8 mouse cellular contexts compared by ENCODE assay signal in genomic region chr5:148399660-148400443, GRCm38 (mm10). TPM values are rescaled to one million over a fixed set of nuclear protein-coding genes. Genes with fewer than 3 reads are reported as not detected.
DNase-seq lines count a peak whose midpoint lies in the region; ATAC-seq and TF ChIP-seq lines count a peak whose summit lies in the region.

Gene Slc7a1 (minus strand): TSS chr5:148399904.

- peak; percentile 96 for DNase-seq in B cell, adult 2 months
- DNase-seq in brain, adult 2 months (ENCODE audit: low read depth, low spot score), result peak; percentile 93
- peak; percentile 88 for DNase-seq in kidney, postnatal 0 days (ENCODE audit: low spot score)
- DNase-seq in liver, embryonic 11.5 days (ENCODE audit: low spot score), result peak; percentile 83
- peak; percentile 95 for DNase-seq in naive thymus-derived CD4-positive, alpha-beta T cell, adult 2 months (ENCODE audit: low read depth)

- peaks cover 9% of the 10 kb centered on the region; the same call in 1 of the 2 replicates for H3K4me1 ChIP-seq in heart, embryonic 11.5 days (ENCODE audit: control insufficient read depth, insufficient read depth, low read length)
- no peaks in the 10 kb centered on the region; the same call in 1 of the 2 replicates for H3K4me1 ChIP-seq in kidney, postnatal 0 days (replicated peaks; ENCODE audit: insufficient read depth, low read length)
- H3K4me1 ChIP-seq in liver, embryonic 11.5 days (replicated peaks; ENCODE audit: control insufficient read depth, insufficient read depth, low read length), result peaks cover 10% of the 10 kb centered on the region
- 0 out of 2 replicates have a peak, but pooled peaks cover 4% of the 10 kb centered on the region for H3K4me1 ChIP-seq in stomach, embryonic 14.5 days (ENCODE audit: control insufficient read depth, insufficient read depth, low read length)

- no peak for TF ChIP-seq CTCF in kidney, postnatal 0 days (IDR thresholded peaks at IDR 0.05; ENCODE audit: low read depth)

- peak within 1 kb of the TSS; percentile 99 for H3K4me2 ChIP-seq in heart, embryonic 11.5 days
- H3K4me2 ChIP-seq in kidney, postnatal 0 days (ENCODE audit: low read length), result peak within 1 kb of the TSS; percentile 91
- peak within 1 kb of the TSS; percentile 96 for H3K4me2 ChIP-seq in liver, embryonic 11.5 days
- H3K4me2 ChIP-seq in stomach, embryonic 14.5 days (replicated peaks; ENCODE audit: low read depth, low read length), result peak within 1 kb of the TSS; percentile 95

- ATAC-seq in erythroblast, adult 5-6 weeks (replicated peaks; ENCODE audit: low FRiP score, poor library complexity, severe bottlenecking), result peak; percentile 93
- peak; percentile 94 for ATAC-seq in heart, embryonic 11.5 days (replicated peaks; ENCODE audit: insufficient number of reproducible peaks, low FRiP score, low TSS enrichment)
- ATAC-seq in kidney, postnatal 0 days (replicated peaks; ENCODE audit: low FRiP score, low read depth), result peak; percentile 91
- peak; percentile 90 for ATAC-seq in liver, embryonic 11.5 days (replicated peaks; ENCODE audit: low FRiP score)
- ATAC-seq in stomach, embryonic 14.5 days (ENCODE audit: insufficient number of reproducible peaks, insufficient read depth, low FRiP score, low read depth), result peak; percentile 94

- H3K27me3 ChIP-seq in heart, embryonic 11.5 days (ENCODE audit: control insufficient read depth, insufficient read depth, low read length), result no peaks in the 10 kb centered on the region
- H3K27me3 ChIP-seq in kidney, postnatal 0 days (ENCODE audit: insufficient read depth, low read length), result no peaks in the 10 kb centered on the region
- no peaks in the 10 kb centered on the region for H3K27me3 ChIP-seq in liver, embryonic 11.5 days (replicated peaks; ENCODE audit: control insufficient read depth, insufficient read depth, low read length)
- H3K27me3 ChIP-seq in stomach, embryonic 14.5 days (ENCODE audit: control insufficient read depth, insufficient read depth, low read length), result no peaks in the 10 kb centered on the region

- H3K9ac ChIP-seq in heart, embryonic 11.5 days (ENCODE audit: low read depth, low read length), result peak within 1 kb of the TSS; percentile 95
- H3K9ac ChIP-seq in kidney, postnatal 0 days (ENCODE audit: low read depth, low read length), result peak within 1 kb of the TSS; percentile 68
- H3K9ac ChIP-seq in liver, embryonic 11.5 days (ENCODE audit: low read depth, low read length), result peak within 1 kb of the TSS; percentile 96
- H3K9ac ChIP-seq in stomach, embryonic 14.5 days (replicated peaks; ENCODE audit: low read depth, low read length), result peak within 1 kb of the TSS; percentile 74

- peak within 1 kb of the TSS; percentile 89 for H3K4me3 ChIP-seq in heart, embryonic 11.5 days (ENCODE audit: low read depth, low read length)
- H3K4me3 ChIP-seq in kidney, postnatal 0 days (replicated peaks; ENCODE audit: low read depth, low read length), result peak within 1 kb of the TSS; percentile 62
- H3K4me3 ChIP-seq in liver, embryonic 11.5 days (ENCODE audit: low read depth, low read length), result peak within 1 kb of the TSS; percentile 88
- peak within 1 kb of the TSS; percentile 81 for H3K4me3 ChIP-seq in stomach, embryonic 14.5 days (ENCODE audit: low read depth, low read length)

- 1% methylated on average over 52 of the region's 52 CpGs for WGBS in heart, embryonic 11.5 days (ENCODE audit: insufficient replicate concordance)
- WGBS in kidney, postnatal 0 days, result 1% methylated on average over 48 of the region's 52 CpGs
- WGBS in liver, embryonic 11.5 days, result 2% methylated on average over 52 of the region's 52 CpGs
- WGBS in stomach, embryonic 14.5 days, result 2% methylated on average over 51 of the region's 52 CpGs

- no peaks in the 10 kb centered on the region for H3K9me3 ChIP-seq in heart, embryonic 11.5 days (replicated peaks; ENCODE audit: control insufficient read depth, low read length)
- H3K9me3 ChIP-seq in kidney, postnatal 0 days (replicated peaks; ENCODE audit: low read length), result no peaks in the 10 kb centered on the region
- no peaks in the 10 kb centered on the region for H3K9me3 ChIP-seq in liver, embryonic 11.5 days (ENCODE audit: control insufficient read depth, low read length)
- H3K9me3 ChIP-seq in stomach, embryonic 14.5 days (ENCODE audit: control insufficient read depth, low read depth, low read length), result no peaks in the 10 kb centered on the region

- H3K36me3 ChIP-seq in heart, embryonic 11.5 days (ENCODE audit: control insufficient read depth, insufficient read depth, low read length), result no peaks in the 10 kb centered on the region
- no peaks in the 10 kb centered on the region for H3K36me3 ChIP-seq in kidney, postnatal 0 days (ENCODE audit: insufficient read depth, low read length)
- H3K36me3 ChIP-seq in liver, embryonic 11.5 days (ENCODE audit: control insufficient read depth, insufficient read depth, low read length), result peaks cover 4% of the 10 kb centered on the region; the same call in 1 of the 2 replicates
- H3K36me3 ChIP-seq in stomach, embryonic 14.5 days (ENCODE audit: control insufficient read depth, insufficient read depth, low read length), result no peaks in the 10 kb centered on the region

- peak within 1 kb of the TSS; percentile 70 for H3K27ac ChIP-seq in heart, embryonic 11.5 days (ENCODE audit: low read depth, low read length)
- peak within 1 kb of the TSS; percentile 60 for H3K27ac ChIP-seq in kidney, postnatal 0 days
- peak within 1 kb of the TSS; percentile 82 for H3K27ac ChIP-seq in liver, embryonic 11.5 days (ENCODE audit: low read depth, low read length)
- peak within 1 kb of the TSS; percentile 55; the same call in 1 of the 2 replicates for H3K27ac ChIP-seq in stomach, embryonic 14.5 days (ENCODE audit: low read length)

RNA-seq across cellular contexts. Expression of gene Slc7a1, which starts in this region (rescaled TPM):
- 12.1 and 17.1 TPM in 2 replicates for total RNA-seq in erythroblast, adult 5-6 weeks (2015; ENCODE audit: low replicate concordance)
- 12.3 and 17.8 TPM in 2 replicates for total RNA-seq in erythroblast, adult 5-6 weeks (2017; ENCODE audit: low replicate concordance)
- 26.8 and 34.6 TPM in 2 replicates for polyA plus RNA-seq in heart, embryonic 11.5 days (2014; fragmentation: Nextera tagmentation; extraction: Ambion mirVana)
- polyA plus RNA-seq in kidney, postnatal 0 days (2015; fragmentation: Nextera tagmentation; extraction: Ambion mirVana), result 12.3 and 12.7 TPM in 2 replicates
- 58.4 and 63.4 TPM in 2 replicates for polyA plus RNA-seq in liver, embryonic 11.5 days (2014; fragmentation: Nextera tagmentation; extraction: Ambion mirVana)
- 31.8 and 38.5 TPM in 2 replicates for polyA plus RNA-seq in stomach, embryonic 14.5 days (2014; fragmentation: Nextera tagmentation; extraction: Ambion mirVana)

Comparison
In these comparisons a context has a peak if more than half of its experiments do, and no peak if none do; other contexts are left out.
1. Peak in every context shown above with its lines: DNase-seq, ATAC-seq, H3K4me3 ChIP-seq and H3K27ac ChIP-seq.